Mouse (Mus musculus): ENCODE data around the gene Psmb5. TPM values are rescaled to one million over a fixed set of nuclear protein-coding genes. Genes with fewer than 3 reads are reported as not detected.

Psmb5 gene
- polyA plus RNA-seq, 1 experiment: 416 TPM

DNA sequence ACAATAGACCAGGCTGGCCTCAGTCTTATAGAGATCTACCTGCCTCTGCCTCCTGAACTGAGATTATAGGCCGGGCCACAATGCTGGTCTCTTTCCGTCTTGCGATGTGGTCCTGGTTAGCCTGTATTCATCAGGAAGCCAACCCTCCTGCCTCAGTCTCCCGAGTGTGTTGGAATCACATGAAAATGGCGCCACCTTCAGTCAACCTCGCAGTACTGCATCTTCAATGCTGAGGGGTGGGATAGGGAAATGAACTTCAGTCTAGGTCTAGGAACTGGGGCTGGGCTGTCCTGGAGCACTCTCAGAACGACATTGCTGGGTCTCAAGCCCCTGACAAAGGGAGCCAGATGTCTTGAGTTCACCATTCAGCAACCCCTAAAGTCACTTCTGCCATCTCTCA is 20.7 kb downstream of the Psmb5 start:
- no peak overlapping the region for H3K4me3 ChIP-seq
- H3K4me2 ChIP-seq (ENCODE audit: low read depth): no peak overlapping the region
- no peaks in the 10 kb centered on the region for H3K36me3 ChIP-seq (ENCODE audit: control insufficient read depth, insufficient read depth)
- H3K27me3 ChIP-seq (ENCODE audit: control insufficient read depth, insufficient read depth, insufficient read length): no peaks in the 10 kb centered on the region
- TF ChIP-seq SRF (IDR thresholded peaks at IDR 0.05; ENCODE audit: control insufficient read depth, insufficient read length, low read depth): no peak
- no peak for TF ChIP-seq MAX (IDR thresholded peaks at IDR 0.05; ENCODE audit: low read depth)
- no peak for TF ChIP-seq MYOD1 (IDR thresholded peaks at IDR 0.05; ENCODE audit: control insufficient read depth in 1 of 3, insufficient read length in 2 of 3, low read depth in 2 of 3)
- no peak for TF ChIP-seq E2F4 (IDR thresholded peaks at IDR 0.05; ENCODE audit: insufficient read depth)
- TF ChIP-seq POLR2AphosphoS2 (IDR thresholded peaks at IDR 0.05; ENCODE audit: insufficient read length, low read depth): no peak
- TF ChIP-seq TCF3 (IDR thresholded peaks at IDR 0.05; ENCODE audit: insufficient read length, low read depth): no peak
- no peak for TF ChIP-seq REST (IDR thresholded peaks at IDR 0.05; ENCODE audit: insufficient read depth, insufficient read length)
- no peak for TF ChIP-seq CEBPB (IDR thresholded peaks at IDR 0.05; ENCODE audit: insufficient read depth, poor library complexity, severe bottlenecking)
- no peak for TF ChIP-seq MYOG (IDR thresholded peaks at IDR 0.05; ENCODE audit: control insufficient read depth in 1 of 3, insufficient read depth in 1 of 3, insufficient read length in 2 of 3, low read depth in 2 of 3)
- TF ChIP-seq USF1 (IDR thresholded peaks at IDR 0.05; ENCODE audit: low read depth): no peak
- no peak for TF ChIP-seq POLR2A (IDR thresholded peaks at IDR 0.05; ENCODE audit: insufficient read length, low read depth)
- TF ChIP-seq TCF12 (IDR thresholded peaks at IDR 0.05; ENCODE audit: insufficient read depth, poor library complexity, severe bottlenecking): no peak
- no peaks in the 10 kb centered on the region for H3K79me2 ChIP-seq (ENCODE audit: control insufficient read depth, insufficient read depth)
- no peak overlapping the region for H3ac ChIP-seq (ENCODE audit: control insufficient read depth, insufficient read length)

DNA sequence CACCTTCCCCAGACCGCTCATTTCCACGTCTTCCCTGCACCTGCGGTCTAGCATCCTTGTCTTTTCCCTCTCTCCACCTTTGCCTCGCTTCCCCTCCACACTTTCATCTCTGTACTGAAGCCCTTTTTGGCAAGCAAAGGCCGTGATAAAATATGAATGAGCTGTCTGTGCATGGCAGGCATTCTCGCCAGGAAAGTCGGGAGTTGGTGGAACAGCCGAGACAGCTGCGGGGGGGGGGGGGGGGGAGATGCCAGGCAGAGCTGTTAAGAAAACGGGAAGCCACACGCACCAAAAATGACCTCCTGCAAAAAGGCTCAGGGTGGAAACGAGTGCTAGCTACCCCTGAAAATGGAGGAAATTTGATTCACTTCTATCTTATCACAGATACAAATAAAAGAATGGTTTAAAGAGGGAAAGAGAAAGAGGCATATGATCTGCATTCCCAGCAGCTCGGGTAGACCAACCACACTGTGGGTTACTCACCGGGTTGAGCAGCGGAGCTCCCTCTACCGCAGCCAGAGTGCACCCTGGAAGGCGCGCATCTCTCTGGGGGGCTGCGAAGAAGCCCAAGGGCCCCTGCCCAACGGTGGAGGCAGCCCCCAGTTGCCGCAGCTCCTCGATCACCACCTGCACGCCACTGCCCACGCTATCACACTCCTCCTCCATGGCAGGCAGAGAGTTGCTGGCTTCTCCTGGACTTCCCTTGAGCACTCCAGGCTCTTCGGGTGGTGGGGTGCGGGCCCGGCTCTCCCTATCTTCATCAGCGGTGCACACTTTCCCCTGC is 23.0 kb downstream of the Psmb5 start:
- Histone ChIP-seq H3K4me2 (ENCODE audit: low read depth) (no peak overlapping the region), H3K36me3 (ENCODE audit: control insufficient read depth, insufficient read depth) (no peaks in the 10 kb centered on the region), H3K79me2 (ENCODE audit: control insufficient read depth, insufficient read depth) (no peaks in the 10 kb centered on the region), H3ac (ENCODE audit: control insufficient read depth, insufficient read length) (no peak overlapping the region), H3K27me3 (ENCODE audit: control insufficient read depth, insufficient read depth, insufficient read length) (no peaks in the 10 kb centered on the region), H3K4me3 (no peak overlapping the region)
- TF ChIP-seq POLR2A (IDR thresholded peaks at IDR 0.05; ENCODE audit: insufficient read length, low read depth): no peak
- no peak for TF ChIP-seq E2F4 (IDR thresholded peaks at IDR 0.05; ENCODE audit: insufficient read depth)
- peak in 1 of 3 experiments; percentile 45 for TF ChIP-seq MYOD1 (IDR thresholded peaks at IDR 0.05; ENCODE audit: control insufficient read depth in 1 of 3, insufficient read length in 2 of 3, low read depth in 2 of 3)
- no peak for TF ChIP-seq MAX (IDR thresholded peaks at IDR 0.05; ENCODE audit: low read depth)
- TF ChIP-seq POLR2AphosphoS2 (IDR thresholded peaks at IDR 0.05; ENCODE audit: insufficient read length, low read depth): no peak
- no peak for TF ChIP-seq CEBPB (IDR thresholded peaks at IDR 0.05; ENCODE audit: insufficient read depth, poor library complexity, severe bottlenecking)
- peak in 1 of 3 experiments; percentile 15 for TF ChIP-seq MYOG (IDR thresholded peaks at IDR 0.05; ENCODE audit: control insufficient read depth in 1 of 3, insufficient read depth in 1 of 3, insufficient read length in 2 of 3, low read depth in 2 of 3)
- TF ChIP-seq REST (IDR thresholded peaks at IDR 0.05; ENCODE audit: insufficient read depth, insufficient read length): no peak
- no peak for TF ChIP-seq TCF12 (IDR thresholded peaks at IDR 0.05; ENCODE audit: insufficient read depth, poor library complexity, severe bottlenecking)
- no peak for TF ChIP-seq SRF (IDR thresholded peaks at IDR 0.05; ENCODE audit: control insufficient read depth, insufficient read length, low read depth)
- TF ChIP-seq TCF3 (IDR thresholded peaks at IDR 0.05; ENCODE audit: insufficient read length, low read depth): no peak
- TF ChIP-seq USF1 (IDR thresholded peaks at IDR 0.05; ENCODE audit: low read depth): no peak

DNA sequence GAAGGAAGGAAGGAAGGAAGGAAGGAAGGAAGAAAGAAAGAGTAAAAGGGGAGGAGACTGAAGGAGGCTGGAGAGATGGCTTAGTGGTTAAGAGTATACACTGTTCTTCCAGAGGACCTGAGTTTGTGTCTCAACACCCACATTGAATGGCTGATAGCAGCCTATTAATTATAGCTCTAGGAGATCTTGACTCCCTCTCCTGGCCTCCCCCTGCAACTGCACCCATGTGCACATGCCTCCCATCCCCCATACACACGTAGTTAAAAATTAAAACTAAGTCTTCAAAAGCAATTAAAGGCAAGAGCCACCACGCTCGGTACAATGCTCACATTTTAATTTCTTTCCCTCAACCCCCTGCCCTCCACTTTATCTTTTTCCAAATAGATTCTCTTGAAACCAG is 23.8 kb downstream of the Psmb5 start:
- Histone ChIP-seq H3K79me2 (ENCODE audit: control insufficient read depth, insufficient read depth) (no peaks in the 10 kb centered on the region), H3K36me3 (ENCODE audit: control insufficient read depth, insufficient read depth) (no peaks in the 10 kb centered on the region), H3K4me2 (ENCODE audit: low read depth) (no peak overlapping the region), H3K4me3 (no peak overlapping the region), H3K27me3 (ENCODE audit: control insufficient read depth, insufficient read depth, insufficient read length) (no peaks in the 10 kb centered on the region), H3ac (ENCODE audit: control insufficient read depth, insufficient read length) (no peak overlapping the region)
- TF ChIP-seq MYOG (IDR thresholded peaks at IDR 0.05; ENCODE audit: control insufficient read depth in 1 of 3, insufficient read depth in 1 of 3, insufficient read length in 2 of 3, low read depth in 2 of 3) (no peak), E2F4 (IDR thresholded peaks at IDR 0.05; ENCODE audit: insufficient read depth) (no peak), TCF12 (IDR thresholded peaks at IDR 0.05; ENCODE audit: insufficient read depth, poor library complexity, severe bottlenecking) (no peak), MAX (IDR thresholded peaks at IDR 0.05; ENCODE audit: low read depth) (no peak), TCF3 (IDR thresholded peaks at IDR 0.05; ENCODE audit: insufficient read length, low read depth) (no peak), SRF (IDR thresholded peaks at IDR 0.05; ENCODE audit: control insufficient read depth, insufficient read length, low read depth) (no peak), USF1 (IDR thresholded peaks at IDR 0.05; ENCODE audit: low read depth) (no peak), REST (IDR thresholded peaks at IDR 0.05; ENCODE audit: insufficient read depth, insufficient read length) (no peak), MYOD1 (IDR thresholded peaks at IDR 0.05; ENCODE audit: control insufficient read depth in 1 of 3, insufficient read length in 2 of 3, low read depth in 2 of 3) (no peak), POLR2A (IDR thresholded peaks at IDR 0.05; ENCODE audit: insufficient read length, low read depth) (no peak), POLR2AphosphoS2 (IDR thresholded peaks at IDR 0.05; ENCODE audit: insufficient read length, low read depth) (no peak), CEBPB (IDR thresholded peaks at IDR 0.05; ENCODE audit: insufficient read depth, poor library complexity, severe bottlenecking) (no peak)

DNA sequence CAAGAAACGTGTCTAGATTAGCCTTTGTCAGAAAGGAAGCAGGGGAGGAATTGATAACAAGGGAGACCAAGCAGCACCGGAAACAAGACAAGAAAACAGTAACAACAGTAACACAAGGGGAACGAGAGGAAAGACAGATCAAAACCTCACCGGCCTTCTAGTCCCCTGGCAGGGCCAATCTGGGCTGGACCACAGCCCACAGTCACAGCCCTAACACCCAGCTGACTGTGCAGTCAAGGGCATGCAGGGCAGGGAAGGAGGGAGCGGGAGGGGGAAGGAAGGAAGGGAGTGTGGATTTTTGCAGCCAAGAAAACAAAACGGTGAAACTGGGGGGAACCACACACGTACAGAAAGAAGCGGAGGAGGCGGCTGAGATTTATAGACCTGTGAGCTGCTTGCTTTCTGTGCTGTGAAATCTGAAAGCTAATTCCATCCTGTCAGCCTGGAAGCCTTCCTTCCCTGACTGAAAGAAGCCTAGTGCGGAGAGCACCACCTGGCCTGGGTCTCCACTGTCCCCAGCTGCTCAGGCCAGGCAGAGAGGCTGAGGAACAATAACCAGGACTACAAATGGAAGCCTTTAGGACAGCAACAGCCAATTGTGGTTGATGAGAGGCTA is 25.4 kb downstream of the Psmb5 start:
- no peaks in the 10 kb centered on the region for H3K36me3 ChIP-seq (ENCODE audit: control insufficient read depth, insufficient read depth)
- H3K27me3 ChIP-seq (ENCODE audit: control insufficient read depth, insufficient read depth, insufficient read length): no peaks in the 10 kb centered on the region
- no peak overlapping the region for H3ac ChIP-seq (ENCODE audit: control insufficient read depth, insufficient read length)
- no peak overlapping the region for H3K4me2 ChIP-seq (ENCODE audit: low read depth)
- H3K79me2 ChIP-seq (ENCODE audit: control insufficient read depth, insufficient read depth): no peaks in the 10 kb centered on the region
- TF ChIP-seq POLR2AphosphoS2 (IDR thresholded peaks at IDR 0.05; ENCODE audit: insufficient read length, low read depth) (no peak), MAX (IDR thresholded peaks at IDR 0.05; ENCODE audit: low read depth) (no peak), E2F4 (IDR thresholded peaks at IDR 0.05; ENCODE audit: insufficient read depth) (no peak)
- H3K4me3 ChIP-seq: no peak overlapping the region

Data from myocyte (in vitro differentiated cells).